Mouse (Mus musculus) lung, embryonic 14.5 days (tissue): Measurements from ENCODE around the gene Olfr74. TPM values are rescaled to one million over a fixed set of nuclear protein-coding genes. Genes with fewer than 3 reads are reported as not detected.
"Not testable (repeated sequence)": the region's sequence is repeated elsewhere in the genome, so short reads cannot be mapped to it uniquely, and the experiment has no call there.

Experiments
- ATAC-seq: fragments of 200-750 bp; cut with Nextera tagmentation; 2 replicates; pipeline ENCODE4 v1.8.0; 2017; ENCODE audit warnings: mild to moderate bottlenecking, moderate TSS enrichment, moderate library complexity; ENCODE audit not compliant: insufficient read depth
- DNase-seq: peaks from one replicate; pipeline ENCODE4 v3.0.0-alpha.2; 2015
- H3K27ac ChIP-seq: fragments of 300-500 bp; sonication (generic); 2 replicates; pipeline ENCODE4 v1.5.1; 2014; ENCODE audit warnings: low read depth, mild to moderate bottlenecking, moderate library complexity
- H3K27me3 ChIP-seq: fragments of 300-500 bp; sonication (generic); 2 replicates; pipeline ENCODE4 v1.6.1; 2014; ENCODE audit warnings: low read length, control low read depth; ENCODE audit not compliant: insufficient read depth
- H3K36me3 ChIP-seq: fragments of 300-500 bp; sonication (generic); 2 replicates; pipeline ENCODE4 v1.6.1; 2014; ENCODE audit warnings: control low read depth; ENCODE audit not compliant: insufficient read depth
- H3K4me1 ChIP-seq: fragments of 300-500 bp; sonication (generic); 2 replicates; pipeline ENCODE4 v1.6.1; 2014; ENCODE audit warnings: antibody characterized with exemption, control low read depth; ENCODE audit not compliant: insufficient read depth
- H3K4me2 ChIP-seq: fragments of 300-500 bp; sonication (generic); 2 replicates; pipeline ENCODE4 v1.6.1; 2014; ENCODE audit warnings: mild to moderate bottlenecking
- H3K4me3 ChIP-seq: fragments of 300-500 bp; sonication (generic); 2 replicates; pipeline ENCODE4 v1.5.1; 2014; ENCODE audit warnings: low read depth, low read length
- H3K9ac ChIP-seq: fragments of 300-500 bp; sonication (generic); 2 replicates; pipeline ENCODE4 v1.6.1; 2014
- H3K9me3 ChIP-seq: fragments of 300-500 bp; sonication (generic); 2 replicates; pipeline ENCODE4 v1.6.1; 2016; ENCODE audit warnings: low read depth, low read length, control low read depth
- CTCF ChIP-seq: IDR thresholded peaks from 2 replicates; pipeline ENCODE4 v1.5.1; 2016; ENCODE audit warnings: antibody characterized with exemption, low read depth
- WGBS: fragments of 180-500 bp; shearing (Covaris S2); extraction: QIAGEN DNeasy Blood & Tissue Kit; methylation state at CpG from one replicate; pipeline ENCODE4 v1.1.7; 2014; 5-methylcytosine and 5-hydroxymethylcytosine counted together
- polyA plus RNA-seq: library from polyadenylated mRNA; unstranded; fragments of >200 nt; fragmentation: Nextera tagmentation; extraction: Ambion mirVana; gene quantifications from 2 replicates; pipeline ENCODE4 v1.2.1, GENCODE M21; 2014

Gene Olfr74
- polyA plus RNA-seq, result not detected in 2 replicates

DNA sequence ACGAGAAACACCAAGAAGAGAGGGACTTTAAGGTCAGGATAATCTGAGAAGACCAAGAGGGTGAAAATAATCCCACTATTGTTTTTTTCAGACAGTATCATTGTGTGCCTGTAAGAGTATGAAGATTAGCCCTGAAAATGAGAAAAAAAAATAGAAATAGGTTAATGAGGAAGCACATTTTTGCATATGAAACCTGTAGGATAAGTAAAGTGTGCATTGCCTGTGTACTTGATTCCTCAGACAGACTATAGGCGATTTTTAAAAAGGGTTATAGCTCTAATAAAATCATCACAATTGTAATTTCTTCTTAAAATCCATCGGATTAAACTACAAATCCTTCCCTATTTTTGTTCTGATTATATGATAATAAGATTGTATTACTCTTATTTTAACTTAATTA, at the start of gene Olfr74:
Gene Olfr74, minus strand, starts transcription at position 101 of the 400 bp plus-strand sequence.
- no peak within 1 kb of the TSS for H3K27ac ChIP-seq
- no peak within 1 kb of the TSS for H3K9ac ChIP-seq
- H3K4me3 ChIP-seq, result no peak within 1 kb of the TSS
- no peak for ATAC-seq
- no peak for DNase-seq
- no peaks in the 10 kb centered on the region for H3K36me3 ChIP-seq
- no peak within 1 kb of the TSS for H3K4me2 ChIP-seq
- 75% methylated on average over 3 of the region's 3 CpGs for WGBS
- no peaks in the 10 kb centered on the region for H3K4me1 ChIP-seq
- no peaks in the 10 kb centered on the region for H3K27me3 ChIP-seq
- H3K9me3 ChIP-seq, result no peaks in the 10 kb centered on the region
- no peak for TF ChIP-seq CTCF

DNA sequence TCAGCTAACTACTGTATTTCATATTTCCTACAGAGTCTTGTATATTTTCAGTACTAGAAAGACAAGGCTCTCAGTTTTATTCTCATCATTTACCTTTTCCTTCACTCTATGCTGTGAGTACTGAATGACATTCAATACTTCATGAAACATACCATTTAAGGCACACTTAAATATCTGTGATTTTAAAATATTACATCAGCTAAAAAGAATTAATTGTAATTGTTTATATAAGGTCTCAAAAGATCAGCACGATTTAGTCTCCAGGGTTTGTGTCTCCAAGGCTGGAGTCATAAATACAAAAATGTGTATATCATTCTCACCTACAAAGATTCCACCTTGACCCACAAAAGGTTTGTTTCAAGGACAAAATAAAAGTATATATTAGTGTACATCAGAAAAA, 48.0 kb upstream of the Olfr74 start, which contains the start of gene Olfr1161:
Gene Olfr1161, plus strand, starts transcription at position 301 of the 400 bp plus-strand sequence.
- H3K27ac ChIP-seq, ATAC-seq, H3K9me3 ChIP-seq, DNase-seq, H3K36me3 ChIP-seq, H3K27me3 ChIP-seq, H3K4me2 ChIP-seq, H3K4me3 ChIP-seq, H3K9ac ChIP-seq, H3K4me1 ChIP-seq: not testable (repeated sequence)
- 63% methylated on average over 1 of the region's 1 CpGs for WGBS

DNA sequence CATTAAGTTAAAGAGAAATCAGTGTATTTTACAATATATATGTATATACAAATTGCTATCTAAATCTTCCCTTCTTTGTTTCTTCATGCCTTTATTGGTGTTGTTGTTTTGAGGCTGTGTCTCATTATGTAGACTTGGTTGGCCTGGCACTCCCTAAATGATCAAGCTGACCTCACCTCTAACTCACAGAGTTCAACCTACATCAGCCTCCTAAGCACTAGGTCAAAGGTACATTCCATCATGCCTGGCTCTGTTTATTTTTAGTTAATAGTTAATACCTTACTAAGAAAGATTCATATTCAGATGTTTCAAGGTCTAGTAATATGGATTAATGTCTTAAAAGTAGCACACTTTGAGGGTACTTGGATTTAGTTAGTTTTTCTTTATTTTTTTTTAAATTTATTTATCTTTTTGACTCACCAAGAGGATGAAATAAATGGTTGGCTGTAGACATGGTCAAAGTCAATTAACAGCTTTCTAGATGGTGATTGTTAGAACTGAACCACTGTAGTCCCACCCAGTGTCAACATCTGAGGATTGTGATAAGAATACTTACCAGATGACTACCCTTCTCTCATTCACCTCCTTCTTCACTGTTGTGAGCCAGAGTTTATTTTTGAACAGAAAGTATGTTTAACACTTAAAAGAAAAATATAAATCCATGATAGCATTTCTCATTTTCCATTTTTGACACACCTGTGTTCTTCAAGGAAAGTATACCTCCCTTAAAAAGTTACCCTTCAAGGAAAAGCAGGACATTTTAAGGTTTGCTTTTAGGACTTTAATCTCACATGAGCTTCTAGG, 33.3 kb upstream of the Olfr74 start, which contains the start of gene Olfr1160:
Gene Olfr1160, minus strand, starts transcription at position 754 of the 804 bp plus-strand sequence.
- H3K36me3 ChIP-seq, result no peaks in the 10 kb centered on the region
- no peak within 1 kb of the TSS for H3K9ac ChIP-seq
- H3K27me3 ChIP-seq, result no peaks in the 10 kb centered on the region
- no peak within 1 kb of the TSS for H3K4me3 ChIP-seq
- no peaks in the 10 kb centered on the region for H3K4me1 ChIP-seq
- no peak within 1 kb of the TSS for H3K27ac ChIP-seq
- ATAC-seq (no peak), DNase-seq (no peak)
- H3K4me2 ChIP-seq, result no peak within 1 kb of the TSS
- H3K9me3 ChIP-seq, result no peaks in the 10 kb centered on the region
- no peak for TF ChIP-seq CTCF

DNA sequence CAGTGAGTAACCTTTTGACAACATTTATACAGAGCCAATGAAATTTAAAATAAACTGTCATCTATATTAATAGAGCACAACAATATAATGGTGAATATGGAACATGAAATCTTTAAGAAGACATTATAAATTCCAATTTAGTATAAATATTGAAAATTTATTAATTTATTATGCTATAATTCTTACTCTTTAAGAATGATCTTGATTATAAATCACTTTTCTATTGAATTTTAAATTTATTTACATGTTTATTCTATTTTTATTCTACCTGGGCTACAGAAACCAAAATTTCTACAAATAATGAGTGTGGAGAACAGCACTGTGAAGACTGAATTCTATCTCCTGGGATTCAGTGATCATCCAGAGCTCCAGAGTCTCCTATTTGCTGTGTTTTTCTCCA, 15.3 kb upstream of the Olfr74 start, which contains the start of gene Olfr1158:
Gene Olfr1158, plus strand, starts transcription at position 301 of the 400 bp plus-strand sequence.
- no peaks in the 10 kb centered on the region for H3K4me1 ChIP-seq
- H3K4me3 ChIP-seq, result no peak within 1 kb of the TSS
- H3K27me3 ChIP-seq, result no peaks in the 10 kb centered on the region
- H3K9ac ChIP-seq, result no peak within 1 kb of the TSS
- no peaks in the 10 kb centered on the region for H3K9me3 ChIP-seq
- no peaks in the 10 kb centered on the region for H3K36me3 ChIP-seq
- no peak for DNase-seq
- ATAC-seq, result no peak
- no peak within 1 kb of the TSS for H3K4me2 ChIP-seq
- no peak for TF ChIP-seq CTCF
- no peak within 1 kb of the TSS for H3K27ac ChIP-seq

DNA sequence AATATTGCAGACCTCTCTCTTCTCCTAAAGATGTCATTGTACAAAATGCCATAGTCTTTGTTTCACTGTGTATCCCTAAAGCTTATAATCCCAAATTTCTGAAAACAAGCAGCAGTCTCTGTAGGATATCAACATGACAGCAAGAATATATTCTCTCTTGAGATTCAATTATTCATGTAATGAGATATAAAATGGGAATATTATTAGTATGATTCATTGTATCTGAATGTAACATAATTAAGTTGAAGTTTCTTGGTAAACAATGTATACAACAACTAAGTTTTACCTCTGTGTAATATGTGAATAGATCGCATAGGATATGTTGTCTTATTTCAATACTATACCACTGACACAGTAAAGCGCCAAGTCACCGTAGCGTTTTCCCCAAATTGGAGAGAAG, 6.3 kb downstream of the Olfr74 start, which contains the start of gene Olfr1157:
Gene Olfr1157, minus strand, starts transcription at position 101 of the 400 bp plus-strand sequence.
- ATAC-seq (no peak), DNase-seq (no peak)
- Histone ChIP-seq H3K9me3 (no peaks in the 10 kb centered on the region), H3K4me1 (no peaks in the 10 kb centered on the region), H3K4me2 (no peak within 1 kb of the TSS), H3K27me3 (no peaks in the 10 kb centered on the region), H3K9ac (no peak within 1 kb of the TSS), H3K27ac (no peak within 1 kb of the TSS), H3K4me3 (no peak within 1 kb of the TSS), H3K36me3 (no peaks in the 10 kb centered on the region)
- WGBS, result 91% methylated on average over 4 of the region's 4 CpGs
- no peak for TF ChIP-seq CTCF

DNA sequence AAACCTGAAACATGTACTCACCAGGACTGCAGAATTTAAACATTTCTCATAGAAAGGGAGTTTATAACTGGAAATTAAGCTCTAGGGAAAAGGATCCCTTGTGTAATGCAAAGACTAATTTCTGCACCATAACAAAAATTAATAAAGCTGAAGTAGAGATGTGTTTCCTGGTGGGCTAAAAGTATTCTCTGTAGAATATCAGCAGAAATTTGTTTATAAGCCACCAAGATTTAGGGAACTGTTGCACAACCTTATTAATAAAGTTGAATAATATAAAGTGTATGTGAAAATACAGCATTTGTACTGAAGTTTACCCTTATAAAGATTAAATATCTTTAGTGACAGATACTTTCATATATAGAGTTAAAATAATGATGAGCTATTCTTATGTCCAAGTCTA, 21.5 kb downstream of the Olfr74 start, which contains the start of gene Olfr1156:
Gene Olfr1156, minus strand, starts transcription at position 101 of the 400 bp plus-strand sequence.
- Histone ChIP-seq H3K4me1 (no peaks in the 10 kb centered on the region), H3K9me3 (no peaks in the 10 kb centered on the region), H3K4me2 (no peak within 1 kb of the TSS), H3K27me3 (no peaks in the 10 kb centered on the region), H3K4me3 (no peak within 1 kb of the TSS), H3K36me3 (no peaks in the 10 kb centered on the region), H3K9ac (no peak within 1 kb of the TSS), H3K27ac (no peak within 1 kb of the TSS)
- no peak for TF ChIP-seq CTCF
- no peak for DNase-seq
- no peak for ATAC-seq

DNA sequence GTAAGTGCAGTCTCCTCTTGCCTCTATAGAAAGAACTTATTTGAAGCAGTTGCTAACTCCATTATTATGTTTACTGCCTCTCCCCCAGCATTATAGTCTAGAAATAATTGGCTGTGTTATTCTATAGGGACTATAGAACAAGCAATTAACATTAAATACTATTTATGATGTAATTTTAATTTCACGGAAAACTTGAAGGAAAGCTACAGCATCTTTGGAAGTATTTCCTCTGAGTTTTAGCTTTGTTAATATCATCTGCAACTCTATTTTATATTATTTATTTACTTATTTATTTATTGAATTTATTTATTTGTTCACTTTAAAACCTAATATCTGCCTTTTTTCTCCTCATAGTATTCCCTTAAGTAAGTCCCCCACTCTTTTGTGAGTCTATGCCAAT, 29.4 kb downstream of the Olfr74 start, which contains the start of gene Olfr1155:
Gene Olfr1155, minus strand, starts transcription at position 101 of the 400 bp plus-strand sequence.
- 91% methylated on average over 1 of the region's 1 CpGs for WGBS
- H3K36me3 ChIP-seq, result no peaks in the 10 kb centered on the region
- ATAC-seq, result no peak

More for the DNA sequence above, 29.4 kb downstream of the Olfr74 start, which contains the start of gene Olfr1155:
- Histone ChIP-seq H3K9ac (no peak within 1 kb of the TSS), H3K4me3 (no peak within 1 kb of the TSS), H3K9me3 (no peaks in the 10 kb centered on the region), H3K27ac (no peak within 1 kb of the TSS), H3K4me1 (no peaks in the 10 kb centered on the region), H3K27me3 (no peaks in the 10 kb centered on the region), H3K4me2 (no peak within 1 kb of the TSS)
- no peak for TF ChIP-seq CTCF
- DNase-seq, result no peak

Other genes with a start within 250 kb of the Olfr74 start
- gene Olfr1138, start 234.7 kb downstream of the Olfr74 start, polyA plus RNA-seq, result not detected in 2 replicates
- gene Olfr1140, start 230.9 kb downstream of the Olfr74 start, polyA plus RNA-seq, result not detected in 2 replicates
- not detected in 2 replicates for gene Olfr1141, start 220.7 kb downstream of the Olfr74 start, polyA plus RNA-seq
- gene Olfr152, start 195.2 kb downstream of the Olfr74 start, polyA plus RNA-seq, result not detected in 2 replicates
- not detected in 2 replicates for gene Olfr1143, start 174.1 kb downstream of the Olfr74 start, polyA plus RNA-seq
- gene Olfr1145, start 164.8 kb downstream of the Olfr74 start, polyA plus RNA-seq, result not detected in 2 replicates
- gene Olfr1148, start 144.1 kb downstream of the Olfr74 start, polyA plus RNA-seq, result not detected in 2 replicates
- not detected in 2 replicates for gene Olfr1150-ps1, start 130.7 kb downstream of the Olfr74 start, polyA plus RNA-seq
- not detected in 2 replicates for gene Olfr1151, start 118.8 kb downstream of the Olfr74 start, polyA plus RNA-seq
- gene Olfr1152, start 108.2 kb downstream of the Olfr74 start, polyA plus RNA-seq, result not detected in 2 replicates
- gene Olfr1153, start 79.7 kb downstream of the Olfr74 start, polyA plus RNA-seq, result not detected in 2 replicates
- gene Olfr1154, start 69.5 kb downstream of the Olfr74 start, polyA plus RNA-seq, result not detected in 2 replicates
- not detected in 2 replicates for gene Olfr1155, start 29.5 kb downstream of the Olfr74 start, polyA plus RNA-seq
- not detected in 2 replicates for gene Olfr1156, start 21.6 kb downstream of the Olfr74 start, polyA plus RNA-seq
- gene Olfr1157, start 6.4 kb downstream of the Olfr74 start, polyA plus RNA-seq, result not detected in 2 replicates
- not detected in 2 replicates for gene Olfr1158, start 15.4 kb upstream of the Olfr74 start, polyA plus RNA-seq
- not detected in 2 replicates for gene Olfr1160, start 33.6 kb upstream of the Olfr74 start, polyA plus RNA-seq
- not detected in 2 replicates for gene Olfr1161, start 48.1 kb upstream of the Olfr74 start, polyA plus RNA-seq
- gene Olfr73, start 63.0 kb upstream of the Olfr74 start, polyA plus RNA-seq, result not detected in 2 replicates
- gene Olfr1162, start 76.5 kb upstream of the Olfr74 start, polyA plus RNA-seq, result not detected in 2 replicates
- not detected in 2 replicates for gene Olfr1163, start 97.2 kb upstream of the Olfr74 start, polyA plus RNA-seq
- not detected in 2 replicates for gene Olfr1164, start 119.3 kb upstream of the Olfr74 start, polyA plus RNA-seq
- gene Olfr1166, start 153.6 kb upstream of the Olfr74 start, polyA plus RNA-seq, result not detected in 2 replicates
- not detected in 2 replicates for gene Olfr1167, start 180.5 kb upstream of the Olfr74 start, polyA plus RNA-seq
- not detected in 2 replicates for gene Olfr1168, start 207.2 kb upstream of the Olfr74 start, polyA plus RNA-seq